Mouse (Mus musculus) brain, adult 2 months (tissue): ENCODE results near the gene Ripply3.
"Not testable (repeated sequence)": the region's sequence is repeated elsewhere in the genome, so short reads cannot be mapped to it uniquely, and the experiment has no call there.

Source experiments
- DNase-seq: peaks from one replicate; pipeline ENCODE4 v3.0.0; 2011; ENCODE audit warnings: low read depth, low spot score

Ripply3 gene

DNA sequence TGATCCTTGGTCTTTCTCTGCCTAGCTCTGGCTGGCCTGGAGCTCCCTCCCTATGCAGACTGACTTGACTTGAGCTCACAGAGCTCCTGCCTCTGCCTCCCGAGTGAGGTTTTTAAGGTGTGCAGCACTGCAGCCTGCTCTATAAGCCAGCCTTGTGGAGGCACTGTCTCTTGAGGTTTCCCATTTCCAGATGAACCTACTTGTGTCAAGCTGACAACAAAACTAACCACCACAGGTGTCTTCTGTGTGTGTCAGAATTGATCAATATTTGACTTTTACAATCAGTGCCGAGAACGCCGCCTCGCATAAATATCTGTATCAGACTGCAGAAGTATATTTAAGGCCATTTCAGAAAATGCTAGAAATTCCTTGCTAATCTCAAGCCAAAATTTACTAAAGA is 13.6 kb upstream of the Ripply3 start:
- DNase-seq: no peak

DNA sequence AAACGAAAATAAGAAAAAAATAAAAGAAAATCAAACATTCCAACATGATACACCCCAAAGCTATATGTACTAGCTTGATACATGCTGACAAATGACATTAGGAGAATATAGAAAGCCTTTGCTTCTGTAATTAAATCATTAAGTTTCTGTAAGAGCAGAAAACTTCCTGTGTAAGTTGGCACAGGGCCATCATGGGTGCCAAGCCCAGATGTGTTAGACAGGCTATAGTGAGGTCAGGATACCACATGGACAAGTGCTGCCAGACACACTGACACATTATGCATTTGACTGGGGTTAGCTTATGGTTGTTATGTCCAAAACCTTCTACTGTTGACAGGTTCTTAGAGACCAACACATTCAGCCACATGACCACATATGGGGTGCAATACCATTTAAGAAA is 13.0 kb upstream of the Ripply3 start:
- DNase-seq: no peak

DNA sequence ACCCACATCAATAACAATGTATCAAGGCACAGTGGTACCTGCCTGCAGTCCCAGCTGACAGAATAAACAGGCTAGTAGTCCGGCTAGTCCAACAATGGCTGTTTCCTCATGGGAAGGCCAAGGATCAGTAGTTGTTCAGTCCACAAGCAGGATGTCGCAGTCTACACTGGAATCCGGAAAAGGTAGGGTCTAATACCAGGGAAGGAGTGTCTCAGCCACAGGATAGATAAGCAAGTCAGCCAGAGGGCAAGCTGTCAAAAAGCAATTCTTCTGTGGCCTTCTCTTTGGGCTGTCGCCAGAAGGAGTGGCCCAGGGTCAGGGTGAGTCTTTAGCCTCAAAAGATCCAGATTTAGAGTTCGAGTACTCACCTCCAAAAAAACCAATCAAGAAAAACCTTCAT is 10.5 kb upstream of the Ripply3 start:
- DNase-seq: no peak

DNA sequence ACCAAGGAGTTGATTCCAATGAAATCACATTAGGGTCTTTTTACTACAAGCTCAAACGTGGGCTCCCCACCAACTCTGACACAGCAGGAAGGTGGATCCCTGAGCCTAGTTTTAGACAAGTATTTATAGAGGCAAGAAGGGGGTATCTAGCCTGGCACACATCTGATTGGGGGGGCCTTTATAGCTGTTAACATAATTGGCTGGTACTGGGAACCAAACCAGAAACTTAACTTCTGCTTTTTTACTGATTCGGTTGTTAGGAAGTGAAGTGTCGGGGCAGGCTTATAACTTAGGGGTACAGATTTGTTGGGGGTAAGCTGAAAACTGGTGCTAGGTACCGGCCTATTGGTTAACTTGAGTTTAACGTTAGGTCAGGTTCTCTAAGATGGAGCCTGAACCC is 8.0 kb upstream of the Ripply3 start:
- DNase-seq: no peak

DNA sequence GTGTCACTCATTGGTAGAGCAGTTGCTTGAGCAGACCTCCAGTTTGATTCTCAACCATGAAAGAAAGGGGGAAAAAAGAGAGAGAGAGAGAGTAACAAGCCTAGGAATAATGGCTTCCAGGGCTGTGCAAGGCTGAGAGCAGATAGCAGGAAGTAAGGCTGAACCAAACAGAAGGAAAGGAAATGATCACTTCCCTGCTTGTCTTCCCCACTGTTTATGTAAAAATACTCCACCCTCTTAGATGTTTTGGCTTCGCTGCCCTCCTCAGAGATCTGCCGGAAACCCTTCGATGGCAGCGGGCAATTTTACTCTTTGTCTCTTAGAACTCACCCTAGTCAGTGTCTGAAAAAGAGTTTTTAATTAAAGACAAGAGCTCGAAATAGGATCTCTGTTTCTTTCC is 4.5 kb upstream of the Ripply3 start:
- no peak for DNase-seq

DNA sequence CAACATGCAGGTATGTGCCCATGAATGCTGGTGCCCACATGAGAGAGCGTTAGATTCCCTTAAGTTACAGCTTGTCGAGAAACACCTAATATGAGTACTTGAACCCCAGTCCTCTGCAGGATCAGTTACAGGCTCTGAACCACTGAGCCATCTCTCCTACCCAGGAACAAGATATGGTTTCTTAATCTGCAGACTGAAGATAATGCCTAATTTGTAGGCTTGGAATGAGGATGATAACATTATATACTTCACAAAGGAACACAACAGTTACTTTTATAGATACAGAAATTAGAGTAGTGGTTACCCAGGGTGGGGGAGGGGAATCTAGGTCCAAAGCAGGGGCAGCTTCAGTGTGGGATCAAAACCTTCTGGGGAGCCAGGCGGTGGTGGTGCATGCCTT is 2.2 kb upstream of the Ripply3 start:
- DNase-seq: no peak

DNA sequence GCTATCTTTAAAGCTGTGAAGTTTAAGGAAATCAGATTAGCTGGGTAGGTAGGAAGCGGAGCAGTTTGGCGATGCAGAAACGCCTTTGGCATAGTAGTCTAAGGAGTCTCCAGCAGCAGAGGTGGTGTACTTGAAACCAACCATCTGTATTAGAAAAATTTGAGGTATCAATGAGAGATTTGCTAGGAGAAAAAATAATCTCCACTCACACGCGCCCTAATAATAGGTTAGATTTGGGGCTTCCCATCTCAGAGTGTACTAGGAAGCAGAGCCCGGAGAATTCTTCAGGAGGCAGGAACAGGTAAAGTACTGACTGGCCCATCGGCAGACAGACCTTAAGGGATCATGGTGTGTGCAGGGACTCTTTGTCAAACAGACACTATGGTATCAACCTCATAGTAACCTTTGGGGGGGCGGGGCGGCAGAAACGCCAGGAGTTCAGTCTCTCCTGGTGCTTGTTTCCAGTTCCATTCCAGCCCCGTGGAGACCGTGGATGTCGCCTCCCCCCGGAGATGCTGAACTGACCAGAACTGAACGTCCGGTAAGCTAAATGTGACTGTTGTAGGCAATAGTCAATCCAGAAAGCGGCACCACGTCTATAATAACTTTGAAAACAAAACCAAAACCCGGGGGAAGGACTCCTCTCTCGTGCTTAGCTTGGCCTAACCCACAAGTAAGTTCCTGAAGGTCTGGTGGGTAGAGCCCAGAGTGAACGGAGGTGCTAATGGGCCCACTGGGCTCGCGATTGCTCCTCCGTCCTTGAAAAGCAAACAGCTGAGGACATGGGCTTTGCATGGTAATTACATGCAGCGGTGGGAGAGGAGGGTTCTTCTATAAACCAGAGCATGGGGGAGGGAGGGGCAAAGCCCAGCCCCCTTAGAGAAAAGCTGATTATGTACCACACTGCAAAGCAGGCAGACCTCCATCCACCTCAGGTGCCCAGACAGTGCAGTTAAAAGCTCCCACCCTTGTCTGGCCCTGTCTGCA is 954 bp downstream of the Ripply3 start:
- no peak for DNase-seq

DNA sequence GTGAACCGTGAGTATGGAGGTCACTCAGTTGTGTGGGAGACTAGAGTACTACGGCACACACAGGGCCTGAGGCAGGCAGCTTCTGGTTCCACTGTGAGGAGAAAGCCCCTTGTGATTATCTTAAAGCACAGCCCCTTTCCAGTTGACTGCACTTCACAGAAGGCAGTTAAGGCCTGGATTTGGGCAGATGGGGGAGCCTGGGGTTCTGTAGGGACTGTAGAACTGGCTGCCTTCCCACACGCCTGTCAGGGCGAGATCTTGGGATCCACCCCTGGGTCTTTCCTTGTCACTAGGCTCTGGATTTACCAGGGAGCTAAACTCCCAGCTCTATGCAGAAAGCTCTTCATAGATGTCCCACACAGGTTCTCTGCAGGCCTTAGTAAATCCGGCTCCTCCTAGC is 2.2 kb downstream of the Ripply3 start:
- DNase-seq: no peak

DNA sequence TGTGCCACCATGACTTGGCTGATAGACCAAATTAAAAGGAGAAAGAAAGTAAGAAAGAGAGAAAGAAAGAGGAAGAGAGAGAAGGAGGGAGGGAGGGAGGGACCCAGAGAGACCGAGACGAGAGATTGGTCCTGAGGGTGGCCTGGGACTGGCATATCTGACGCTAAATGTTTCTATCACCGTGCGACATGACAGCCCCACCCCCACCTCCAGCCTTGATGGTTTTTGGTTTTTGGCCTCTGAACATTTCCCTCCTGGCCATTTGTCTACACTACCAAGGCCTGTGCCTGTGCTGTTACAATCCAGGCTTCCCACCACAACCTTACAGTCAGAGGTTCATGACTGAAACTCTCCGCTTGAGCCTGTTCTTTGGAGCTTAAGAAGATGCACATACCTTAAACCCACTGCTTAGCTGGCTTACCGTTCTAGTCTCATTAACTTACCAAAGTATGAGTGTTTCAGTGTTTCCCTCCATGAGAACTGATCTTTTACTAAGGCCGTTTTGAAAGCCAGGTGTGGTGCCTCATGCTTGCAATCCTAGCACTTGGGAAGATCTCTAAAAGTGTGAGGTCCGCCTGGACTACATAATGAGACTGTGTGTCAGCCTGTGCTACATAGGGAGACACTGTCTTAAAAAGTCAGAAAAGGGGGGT is 3.1 kb downstream of the Ripply3 start:
- no peak for DNase-seq

DNA sequence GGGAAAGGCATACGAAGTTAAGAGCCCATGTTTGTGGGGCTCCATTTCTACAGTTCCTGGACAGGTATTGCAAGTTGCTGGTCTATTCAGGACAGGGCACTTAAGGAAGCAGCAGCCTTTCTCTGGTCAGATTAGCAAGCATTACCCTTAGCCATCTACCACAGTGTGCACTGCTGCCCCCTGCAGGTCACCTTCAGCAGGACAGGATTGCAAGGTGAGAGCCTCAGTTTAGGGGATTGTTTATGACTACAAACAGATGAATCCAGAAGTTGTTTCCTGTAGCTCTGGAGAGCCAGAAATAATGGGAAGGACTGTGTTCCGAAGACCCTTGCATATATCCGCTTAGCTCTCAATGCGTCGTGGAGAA is 3.6 kb downstream of the Ripply3 start:
- peak; percentile 76 for DNase-seq

DNA sequence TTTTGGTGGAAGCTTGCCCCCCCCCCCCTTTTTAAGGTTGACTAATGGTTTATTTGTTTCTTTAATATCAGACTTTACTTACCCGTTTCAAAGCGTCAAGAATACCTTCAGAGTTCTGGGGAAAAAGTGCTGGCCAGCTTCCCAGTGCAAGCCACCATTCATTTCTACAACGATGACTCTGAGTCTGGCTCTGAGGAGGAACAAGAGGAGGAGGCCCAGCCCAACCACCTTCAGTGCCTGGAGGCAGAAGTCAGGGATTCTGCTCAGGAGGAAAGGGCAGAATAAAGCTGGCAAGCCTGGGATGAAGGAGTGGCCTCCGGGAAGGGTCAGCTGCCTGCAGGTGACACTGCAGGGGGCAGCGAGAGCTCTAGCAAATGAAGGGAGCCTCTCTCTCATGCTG is 7.4 kb downstream of the Ripply3 start:
- DNase-seq: no peak

DNA sequence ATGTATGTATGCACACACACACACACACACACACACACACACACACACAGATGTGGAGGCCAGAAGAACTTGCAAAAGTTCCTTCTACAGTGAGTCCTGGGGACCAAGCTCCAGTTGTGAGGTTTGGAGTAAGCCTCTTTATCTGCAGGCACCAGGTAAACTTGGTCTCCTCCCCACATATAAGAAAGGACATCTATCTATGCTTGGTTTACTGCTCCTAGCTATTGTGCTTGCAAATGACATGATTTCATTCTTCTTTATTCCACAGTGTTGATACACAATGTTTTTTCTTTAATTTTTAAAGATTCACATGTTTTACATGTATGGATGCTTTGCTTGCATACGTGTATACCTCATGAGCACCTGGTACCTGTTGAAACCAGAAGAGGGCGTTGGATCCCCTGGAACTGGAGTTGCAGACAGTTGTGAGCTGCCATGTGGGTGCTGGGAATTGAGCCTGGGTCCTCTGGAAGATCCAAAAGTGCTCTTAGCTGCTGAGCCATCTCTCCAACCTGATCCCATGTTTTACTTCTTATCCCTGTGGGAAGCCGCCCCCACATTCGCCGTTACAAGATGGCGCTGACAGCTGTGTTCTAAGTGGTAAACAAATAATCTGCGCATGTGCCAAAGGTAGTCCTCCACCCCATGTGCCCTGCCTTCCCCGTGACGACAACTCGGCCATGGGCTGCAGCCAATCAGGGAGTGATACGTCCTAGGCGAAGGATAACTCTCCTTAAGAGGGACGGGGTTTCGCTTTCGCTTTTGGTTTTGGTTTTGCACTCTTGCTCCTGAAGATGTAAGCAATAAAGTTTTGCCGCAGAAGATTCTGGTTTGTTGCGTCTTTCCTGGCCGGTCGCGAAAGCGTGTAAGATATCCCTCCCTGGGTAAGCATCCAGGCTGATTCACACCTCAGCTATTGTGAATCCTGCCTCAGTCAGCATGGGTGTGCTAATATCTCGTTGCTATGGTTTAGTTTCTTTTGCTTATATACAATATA is 11.2 kb downstream of the Ripply3 start:
- DNase-seq: not testable (repeated sequence)

DNA sequence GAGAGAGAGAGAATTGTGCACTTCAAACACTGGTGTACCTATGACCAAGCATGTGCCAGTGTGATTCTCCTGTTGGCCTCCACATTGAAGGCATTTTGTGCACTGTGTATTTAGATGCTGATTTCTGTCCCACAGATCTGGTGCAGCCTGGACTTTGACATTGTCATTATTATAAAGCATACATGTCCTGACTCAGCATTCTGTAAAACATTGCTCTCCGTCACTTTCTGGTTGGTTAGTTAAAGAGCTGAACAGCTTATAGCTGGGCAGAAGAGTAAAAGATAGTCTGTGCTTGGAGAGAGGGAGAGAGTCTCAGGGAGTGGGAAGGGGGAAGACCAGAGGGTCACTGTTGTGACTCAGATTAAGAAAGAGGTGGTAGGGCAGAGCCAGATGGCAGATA is 17.5 kb downstream of the Ripply3 start:
- DNase-seq: no peak

DNA sequence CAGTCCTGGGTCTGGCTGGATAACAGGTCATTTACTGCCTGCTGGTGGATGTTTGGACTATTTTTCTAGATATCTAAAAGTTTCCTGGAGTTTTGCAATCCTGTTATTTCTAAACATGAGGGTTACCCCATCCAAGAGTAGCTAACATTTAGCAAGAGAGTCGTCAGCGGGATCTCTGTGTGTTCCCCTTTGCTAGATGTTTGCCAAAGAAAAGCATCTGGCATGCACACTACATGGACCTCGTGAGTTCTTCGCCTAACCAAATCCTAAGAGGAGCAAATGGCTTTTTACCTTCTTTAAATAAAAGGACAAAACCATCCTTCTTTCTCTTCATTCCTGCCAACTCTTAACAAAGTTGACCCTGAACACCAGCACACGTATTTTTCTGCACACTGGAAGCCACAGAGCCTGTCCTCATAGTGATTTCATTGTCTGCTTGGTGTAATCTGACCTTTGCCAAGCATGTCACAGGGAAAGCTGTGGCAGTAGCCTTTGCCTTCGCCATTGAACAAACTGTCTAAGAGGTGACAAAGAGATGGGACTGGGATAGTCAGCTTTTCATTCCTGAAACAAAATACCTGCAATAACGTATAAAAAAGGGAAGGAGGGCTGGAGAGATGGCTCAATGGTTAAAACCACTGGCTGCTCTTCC is 19.0 kb downstream of the Ripply3 start:
- no peak for DNase-seq

DNA sequence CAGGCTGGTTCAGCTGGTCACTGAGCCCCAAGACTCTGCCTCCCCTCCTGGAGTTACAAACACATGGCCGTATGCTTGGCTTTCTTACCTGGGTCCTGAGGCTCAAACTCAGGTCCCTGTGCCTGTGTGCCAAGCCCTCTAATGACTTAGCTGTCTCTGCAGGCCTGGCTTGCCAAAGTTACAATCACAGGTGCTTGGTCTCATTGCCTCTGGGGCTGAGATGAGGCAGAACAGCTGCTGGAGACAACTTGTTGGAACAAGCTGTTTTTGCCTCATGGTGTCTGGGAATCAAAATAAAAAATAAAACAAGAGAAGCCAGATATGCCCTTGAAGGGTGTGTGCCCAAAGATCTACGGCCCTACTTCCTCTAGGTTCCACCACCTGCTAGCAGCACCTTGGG is 20.6 kb downstream of the Ripply3 start:
- DNase-seq: no peak

DNA sequence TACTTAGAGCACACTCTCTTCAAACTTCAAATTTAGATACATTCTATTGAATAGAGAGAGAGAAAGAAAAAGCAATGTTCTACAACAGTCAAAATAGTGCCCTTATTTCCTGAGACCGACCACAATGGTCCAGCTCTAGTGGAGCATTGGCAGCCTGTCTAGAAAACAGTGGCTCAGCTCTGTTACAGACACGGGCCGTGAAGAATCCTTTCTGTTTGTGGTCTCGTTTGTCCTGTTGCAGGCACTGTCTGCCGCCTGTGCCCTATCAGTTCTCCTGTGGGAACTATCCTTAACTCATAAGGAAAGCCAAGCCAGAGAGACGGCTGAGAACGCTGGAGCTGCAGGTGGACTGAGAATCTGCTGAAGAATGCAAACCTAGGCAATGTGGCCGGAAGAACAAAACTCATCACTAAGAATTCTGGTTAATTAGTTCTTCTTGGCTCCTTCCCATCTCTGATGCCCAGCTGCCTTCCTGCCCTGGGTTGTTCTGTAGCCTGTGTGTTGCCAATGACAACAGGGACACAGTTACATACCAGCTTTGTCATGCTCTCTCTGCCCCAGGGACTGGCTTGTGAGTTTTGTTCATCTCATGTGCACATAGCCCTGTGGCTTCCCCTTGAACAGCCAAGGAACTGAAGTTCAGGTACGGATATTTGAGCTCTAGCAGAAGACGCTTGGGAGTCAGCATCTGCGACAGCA is 21.5 kb downstream of the Ripply3 start:
- peak; percentile 34 for DNase-seq

DNA sequence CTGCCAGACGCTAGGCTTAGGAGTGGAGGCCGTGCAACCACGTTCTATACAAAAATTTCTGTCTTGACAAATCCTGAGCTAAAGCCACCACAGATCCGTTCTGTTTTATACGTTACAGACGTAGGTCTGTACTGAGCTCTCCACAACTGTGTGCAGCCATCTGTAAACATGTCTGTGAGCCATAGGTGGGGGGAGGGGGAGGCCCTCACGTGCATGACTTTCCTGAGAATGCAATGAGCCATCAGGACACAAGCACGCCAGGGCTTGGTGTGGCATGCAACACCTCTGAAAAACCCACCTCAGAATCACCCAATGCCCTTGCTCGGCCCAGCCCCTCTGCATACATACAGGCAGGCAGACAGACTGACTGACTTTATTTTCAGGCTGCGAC is 22.1 kb downstream of the Ripply3 start:
- DNase-seq: no peak

DNA sequence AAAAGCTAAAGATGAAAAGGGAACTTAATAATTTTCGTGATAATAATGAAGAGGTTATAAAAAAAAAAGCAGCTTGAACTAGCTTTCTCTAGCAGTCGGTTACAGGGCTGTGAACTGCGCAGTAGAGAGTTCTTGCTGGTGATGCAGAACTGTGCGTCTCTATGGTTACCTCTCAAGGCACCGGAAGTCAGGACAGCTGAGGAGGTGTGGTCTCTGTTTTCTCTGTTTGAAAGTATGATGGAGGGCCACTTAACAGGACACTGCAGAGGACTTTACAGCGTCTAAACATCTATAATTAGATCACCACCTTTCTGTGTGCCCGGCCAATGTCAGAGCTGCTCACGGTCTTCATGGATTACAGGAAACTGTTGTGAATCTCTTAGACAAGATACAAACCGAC is 26.2 kb downstream of the Ripply3 start:
- DNase-seq: peak; percentile 80

DNA sequence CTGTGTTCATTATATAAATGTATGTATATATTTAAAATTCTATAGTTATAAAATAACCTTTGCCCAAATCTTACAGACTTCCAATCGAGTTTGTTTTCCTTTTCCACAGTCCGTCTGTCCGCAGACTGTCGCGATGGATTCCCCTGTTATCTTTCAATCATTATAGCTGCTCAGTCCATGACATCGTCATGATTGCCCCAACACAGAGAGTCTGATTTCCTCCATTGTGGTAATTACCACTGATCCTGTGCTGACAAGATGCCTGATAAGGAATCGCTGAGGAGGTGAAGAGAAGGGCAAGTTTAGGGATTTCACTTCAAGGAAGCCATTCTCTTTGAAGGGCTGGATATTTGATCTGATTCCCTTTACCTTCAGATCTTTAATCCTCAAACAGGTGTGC is 27.8 kb downstream of the Ripply3 start:
- no peak for DNase-seq

DNA sequence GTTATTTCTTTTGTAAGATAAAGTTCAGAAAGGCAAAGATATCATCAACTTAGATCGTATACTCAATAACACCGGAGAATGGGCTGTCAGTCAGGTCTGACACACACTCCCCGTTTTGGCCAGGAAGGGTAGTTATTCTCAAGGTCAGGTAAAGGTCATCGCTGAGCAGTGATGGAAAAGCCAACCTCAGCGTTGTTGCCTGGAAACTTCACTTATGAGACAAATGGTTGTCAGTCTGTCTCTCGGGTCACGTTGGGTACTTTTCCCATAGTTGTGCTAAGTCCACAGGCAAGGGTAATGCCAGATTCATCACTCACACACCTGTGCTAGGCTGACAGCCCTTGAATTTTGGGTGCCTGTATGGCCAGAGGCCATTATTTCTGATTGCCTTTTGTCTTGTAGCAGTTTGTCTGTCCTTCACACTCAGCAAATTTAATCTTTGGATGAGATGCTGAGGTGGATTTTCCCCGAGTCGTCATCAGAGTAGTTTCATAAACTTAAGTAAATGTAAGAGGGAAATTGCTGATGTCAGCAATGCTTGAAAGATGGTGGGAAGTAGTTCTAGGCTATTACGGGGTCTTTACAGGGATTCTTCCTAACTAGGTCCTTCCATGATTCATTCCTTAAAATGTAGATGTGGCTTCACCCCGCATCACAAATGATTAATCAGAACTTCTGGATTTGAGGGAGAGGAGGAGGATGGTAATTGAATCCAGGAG is 28.7 kb downstream of the Ripply3 start:
- DNase-seq: no peak
